Mouse (Mus musculus) forebrain, embryonic 10.5 days (tissue): ENCODE results near the gene Shank1. TPM values are rescaled to one million over a fixed set of nuclear protein-coding genes. Genes with fewer than 3 reads are reported as not detected.

Experiments used
- DNase-seq: peaks from one replicate; pipeline ENCODE4 v3.0.0-alpha.2; 2017; ENCODE audit warnings: low spot score; ENCODE audit errors: extremely low spot score
- H3K27ac ChIP-seq: fragments of 300-500 bp; sonication (generic); 2 replicates; pipeline ENCODE4 v1.5.1; 2016; ENCODE audit warnings: mild to moderate bottlenecking
- H3K27me3 ChIP-seq: fragments of 300-500 bp; sonication (generic); 2 replicates; pipeline ENCODE4 v1.6.1; 2016; ENCODE audit warnings: mild to moderate bottlenecking; ENCODE audit not compliant: poor library complexity, severe bottlenecking
- H3K36me3 ChIP-seq: fragments of 300-500 bp; sonication (generic); replicated peaks from 2 replicates; pipeline ENCODE4 v1.6.1; 2016; ENCODE audit warnings: mild to moderate bottlenecking, moderate library complexity
- H3K4me1 ChIP-seq: fragments of 300-500 bp; sonication (generic); 2 replicates; pipeline ENCODE4 v1.6.1; 2016
- H3K4me3 ChIP-seq: fragments of 300-500 bp; sonication (generic); 2 replicates; pipeline ENCODE4 v1.5.1; 2016; ENCODE audit warnings: mild to moderate bottlenecking, moderate library complexity
- H3K9me3 ChIP-seq: fragments of 300-500 bp; sonication (generic); 2 replicates; pipeline ENCODE4 v1.6.1; 2016; ENCODE audit warnings: mild to moderate bottlenecking, moderate library complexity
- WGBS: fragments of 180-500 bp; shearing (Covaris S2); methylation state at CpG from one replicate; pipeline ENCODE4 v1.1.7; 2016; 5-methylcytosine and 5-hydroxymethylcytosine counted together
- polyA plus RNA-seq: library from polyadenylated mRNA; unstranded; fragments of >200 nt; fragmentation: Nextera tagmentation; extraction: Ambion mirVana; gene quantifications from 2 replicates; pipeline ENCODE4 v1.2.1, GENCODE M21; 2016

Shank1 gene
- polyA plus RNA-seq, 1 experiment from 2014 or later: 1.4 TPM

GRCm38 (mm10) chr7:44373889-44374652 is 64.0 kb downstream of the Shank1 start:
- H3K27ac ChIP-seq: peak overlapping the region; percentile 92
- no peaks in the 10 kb centered on the region for H3K9me3 ChIP-seq
- H3K27me3 ChIP-seq: no peaks in the 10 kb centered on the region
- H3K4me3 ChIP-seq: peak overlapping the region; percentile 74
- under 1% methylated on average over 19 of the region's 19 CpGs for WGBS
- peaks cover 30% of the 10 kb centered on the region for H3K4me1 ChIP-seq
- peak; percentile 75 for DNase-seq
- no peaks in the 10 kb centered on the region for H3K36me3 ChIP-seq

DNA sequence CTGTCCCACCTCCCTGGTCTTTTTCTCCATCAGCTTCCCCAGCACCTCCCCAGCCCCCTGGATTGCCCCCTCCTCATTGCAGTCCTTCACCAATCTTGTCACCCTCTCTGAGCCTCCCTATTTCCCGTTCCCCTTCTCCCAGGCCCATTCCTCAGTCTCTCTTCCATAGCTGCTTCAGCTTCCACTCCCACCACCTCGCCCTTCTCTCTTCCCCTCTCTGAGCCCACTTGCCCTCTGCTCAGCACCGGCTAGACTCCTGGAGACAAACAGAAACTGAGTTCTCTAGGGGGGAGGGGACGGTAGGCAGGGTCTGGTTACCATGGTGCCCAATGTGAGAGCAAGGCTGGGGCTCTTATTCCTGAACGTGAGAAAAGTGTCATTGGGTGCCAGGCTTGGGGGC is 64.7 kb downstream of the Shank1 start:
- H3K27ac ChIP-seq: peak overlapping the region; percentile 92
- peak overlapping the region; percentile 74 for H3K4me3 ChIP-seq
- H3K36me3 ChIP-seq: no peaks in the 10 kb centered on the region
- H3K27me3 ChIP-seq: no peaks in the 10 kb centered on the region
- peaks cover 30% of the 10 kb centered on the region for H3K4me1 ChIP-seq
- 2% methylated on average over 5 of the region's 5 CpGs for WGBS
- no peak for DNase-seq
- no peaks in the 10 kb centered on the region for H3K9me3 ChIP-seq

- 2% methylated on average over 10 of the region's 10 CpGs for WGBS
- peak; percentile 60 for DNase-seq
- Histone ChIP-seq H3K4me1 (peaks cover 30% of the 10 kb centered on the region), H3K4me3 (peak overlapping the region; percentile 74), H3K9me3 (no peaks in the 10 kb centered on the region), H3K36me3 (no peaks in the 10 kb centered on the region), H3K27me3 (no peaks in the 10 kb centered on the region), H3K27ac (peak overlapping the region; percentile 92)
Observed at GRCm38 (mm10) chr7:44375207-44375606, 65.2 kb downstream of the Shank1 start.

GRCm38 (mm10) chr7:44375793-44376192 is 65.7 kb downstream of the Shank1 start:
- no peak overlapping the region; the same call in 1 of the 2 replicates for H3K4me3 ChIP-seq
- no peaks in the 10 kb centered on the region for H3K9me3 ChIP-seq
- WGBS: 58% methylated on average over 3 of the region's 3 CpGs
- no peaks in the 10 kb centered on the region for H3K36me3 ChIP-seq
- H3K27ac ChIP-seq: 0 out of 2 replicates have a peak overlapping the region, but pooled peaks have one; percentile 35
- H3K4me1 ChIP-seq: peaks cover 30% of the 10 kb centered on the region
- no peak for DNase-seq
- no peaks in the 10 kb centered on the region for H3K27me3 ChIP-seq

DNA sequence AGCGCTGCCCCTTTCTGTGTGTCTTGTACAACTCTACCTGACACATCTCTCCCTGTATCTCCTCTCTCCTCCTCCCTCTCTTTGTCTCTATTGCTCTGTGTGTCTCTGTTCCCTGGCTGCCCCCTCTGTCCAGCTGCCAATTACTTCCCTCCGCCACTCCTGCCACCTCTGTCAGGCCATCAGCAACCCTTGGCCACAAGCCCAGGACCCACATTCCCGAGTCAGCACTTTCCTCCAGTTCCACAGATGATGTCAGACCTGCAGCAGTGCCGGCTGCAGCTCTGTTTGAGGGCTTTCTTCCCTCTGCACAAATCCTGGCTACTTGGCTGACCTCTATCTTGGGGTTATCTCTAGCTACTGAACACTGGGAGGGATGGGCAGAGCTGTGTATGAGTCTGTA is 68.2 kb downstream of the Shank1 start:
- H3K4me3 ChIP-seq: no peak overlapping the region
- no peaks in the 10 kb centered on the region for H3K9me3 ChIP-seq
- peaks cover 27% of the 10 kb centered on the region for H3K4me1 ChIP-seq
- no peak for DNase-seq
- 69% methylated on average over 4 of the region's 4 CpGs for whole genome bisulfite sequencing
- H3K27ac ChIP-seq: no peak overlapping the region
- H3K27me3 ChIP-seq: peaks cover 3% of the 10 kb centered on the region
- H3K36me3 ChIP-seq: no peaks in the 10 kb centered on the region

- WGBS: 86% methylated on average over 12 of the region's 12 CpGs
- no peak for DNase-seq
Observed at GRCm38 (mm10) chr7:44382541-44382940, 72.5 kb downstream of the Shank1 start.

DNA sequence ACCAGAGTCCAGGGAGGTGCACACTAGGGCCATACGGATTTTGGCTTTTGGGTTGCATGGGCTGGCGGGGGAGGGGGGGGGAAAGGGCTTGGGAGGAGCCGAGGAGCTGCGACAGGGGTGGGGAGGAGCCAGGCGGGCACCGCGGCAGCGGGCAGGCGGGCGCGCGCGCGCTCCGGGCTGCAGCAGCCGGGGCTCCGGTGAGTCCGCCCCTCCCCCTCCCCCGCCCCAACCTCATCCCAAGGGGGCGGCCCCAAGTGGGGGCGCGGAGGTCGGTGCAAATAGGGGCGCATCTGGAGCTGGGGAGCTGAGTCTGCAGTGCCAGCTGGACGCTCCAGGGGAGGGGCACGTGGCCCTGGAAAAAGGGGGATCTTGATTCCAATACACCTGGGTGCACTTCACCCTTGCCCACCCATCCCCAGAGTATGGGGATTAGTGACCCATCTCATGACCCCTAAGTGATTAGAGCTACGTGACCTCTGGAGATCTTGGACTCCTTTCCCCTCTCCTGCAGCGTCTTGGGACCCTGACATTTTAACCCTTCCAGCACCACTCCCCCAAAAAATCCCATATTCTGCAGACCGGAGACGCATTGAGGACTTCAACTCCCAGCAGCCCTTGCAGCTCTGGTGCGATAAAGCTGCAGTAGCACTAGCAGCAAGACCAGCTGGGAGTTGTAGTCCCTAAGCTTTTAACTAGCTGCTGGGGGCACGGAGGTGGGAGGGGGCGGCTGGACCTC is 74.1 kb downstream of the Shank1 start, which contains the start of gene Syt3:
Gene Syt3, plus strand, starts transcription at position 123 of the 736 bp plus-strand sequence.
- Histone ChIP-seq H3K4me1 (peaks cover 24% of the 10 kb centered on the region), H3K36me3 (no peaks in the 10 kb centered on the region), H3K4me3 (peak within 1 kb of the TSS; percentile 66), H3K9me3 (no peaks in the 10 kb centered on the region), H3K27me3 (peaks cover 30% of the 10 kb centered on the region), H3K27ac (peak within 1 kb of the TSS; percentile 82)
- peak; percentile 76 for DNase-seq
- under 1% methylated on average over 33 of the region's 33 CpGs for WGBS

More at GRCm38 (mm10) chr7:44382541-44382940, 72.5 kb downstream of the Shank1 start:
- Histone ChIP-seq H3K27ac (no peak overlapping the region), H3K27me3 (peaks cover 30% of the 10 kb centered on the region), H3K4me1 (peaks cover 24% of the 10 kb centered on the region), H3K9me3 (no peaks in the 10 kb centered on the region), H3K36me3 (no peaks in the 10 kb centered on the region), H3K4me3 (no peak overlapping the region)

- H3K27me3 ChIP-seq: peaks cover 30% of the 10 kb centered on the region
- peaks cover 24% of the 10 kb centered on the region for H3K4me1 ChIP-seq
- WGBS: under 1% methylated on average over 17 of the region's 17 CpGs
- H3K9me3 ChIP-seq: no peaks in the 10 kb centered on the region
- DNase-seq: no peak
- peak overlapping the region; percentile 66 for H3K4me3 ChIP-seq
- no peaks in the 10 kb centered on the region for H3K36me3 ChIP-seq
- H3K27ac ChIP-seq: peak overlapping the region; percentile 82
Observed at GRCm38 (mm10) chr7:44384716-44385059, 74.6 kb downstream of the Shank1 start.

DNA sequence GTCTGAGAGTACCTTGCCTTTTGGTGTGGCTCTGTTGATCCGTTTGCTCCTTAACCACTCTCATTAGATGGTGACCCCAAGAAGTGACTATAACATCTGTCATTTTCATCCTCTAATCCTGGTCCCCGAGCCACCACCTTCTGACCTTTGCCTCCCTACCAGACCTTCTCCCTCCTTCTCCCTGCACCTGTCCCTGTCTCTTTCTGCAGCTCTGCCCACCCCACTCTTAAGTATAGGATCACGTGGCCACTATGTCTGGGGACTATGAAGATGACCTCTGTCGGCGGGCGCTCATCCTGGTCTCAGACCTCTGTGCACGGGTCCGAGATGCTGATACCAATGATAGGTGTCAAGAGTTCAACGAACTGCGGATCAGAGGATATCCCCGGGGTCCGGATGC is 75.7 kb downstream of the Shank1 start, which contains the start of gene 1700008O03Rik:
Gene 1700008O03Rik, minus strand, starts transcription at position 101 of the 400 bp plus-strand sequence.
- Histone ChIP-seq H3K9me3 (no peaks in the 10 kb centered on the region), H3K36me3 (no peaks in the 10 kb centered on the region), H3K4me3 (peak within 1 kb of the TSS; percentile 66), H3K4me1 (peaks cover 24% of the 10 kb centered on the region), H3K27ac (peak within 1 kb of the TSS; percentile 82), H3K27me3 (peaks cover 30% of the 10 kb centered on the region)
- DNase-seq: no peak
- WGBS: 83% methylated on average over 12 of the region's 12 CpGs

- 89% methylated on average over 4 of the region's 4 CpGs for WGBS
- DNase-seq: no peak
- Histone ChIP-seq H3K27me3 (no peaks in the 10 kb centered on the region; the same call in 1 of the 2 replicates), H3K36me3 (no peaks in the 10 kb centered on the region), H3K4me3 (no peak overlapping the region), H3K27ac (no peak overlapping the region), H3K9me3 (no peaks in the 10 kb centered on the region), H3K4me1 (no peaks in the 10 kb centered on the region)
Observed at GRCm38 (mm10) chr7:44391831-44392230, 81.8 kb downstream of the Shank1 start.

GRCm38 (mm10) chr7:44392341-44392740 is 82.3 kb downstream of the Shank1 start:
- H3K36me3 ChIP-seq: no peaks in the 10 kb centered on the region
- 87% methylated on average over 14 of the region's 14 CpGs for WGBS
- no peaks in the 10 kb centered on the region for H3K9me3 ChIP-seq
- H3K4me1 ChIP-seq: no peaks in the 10 kb centered on the region
- DNase-seq: no peak
- no peaks in the 10 kb centered on the region; the same call in 1 of the 2 replicates for H3K27me3 ChIP-seq
- no peak overlapping the region for H3K4me3 ChIP-seq
- 0 out of 2 replicates have a peak overlapping the region, but pooled peaks have one; percentile 5 for H3K27ac ChIP-seq

DNA sequence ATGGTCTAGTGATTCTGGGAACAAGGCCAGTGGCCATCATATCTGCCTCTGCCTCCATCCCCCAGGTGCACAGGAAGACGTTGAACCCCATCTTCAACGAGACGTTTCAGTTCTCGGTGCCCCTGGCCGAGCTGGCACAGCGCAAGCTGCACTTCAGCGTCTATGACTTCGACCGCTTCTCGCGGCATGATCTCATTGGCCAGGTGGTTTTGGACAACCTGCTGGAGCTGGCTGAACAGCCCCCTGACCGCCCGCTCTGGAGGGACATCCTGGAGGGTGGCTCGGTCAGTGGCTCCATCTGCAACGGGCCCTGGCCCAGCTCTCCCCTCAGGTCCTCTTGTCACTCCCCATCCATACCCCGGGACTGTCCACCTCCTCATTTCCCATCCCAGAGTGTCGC is 83.2 kb downstream of the Shank1 start:
- WGBS: 91% methylated on average over 17 of the region's 17 CpGs
- DNase-seq: no peak
- no peak overlapping the region for H3K4me3 ChIP-seq
- no peaks in the 10 kb centered on the region for H3K9me3 ChIP-seq
- no peak overlapping the region for H3K27ac ChIP-seq
- H3K4me1 ChIP-seq: peaks cover under 1% of the 10 kb centered on the region; the same call in 1 of the 2 replicates
- H3K27me3 ChIP-seq: no peaks in the 10 kb centered on the region; the same call in 1 of the 2 replicates
- no peaks in the 10 kb centered on the region for H3K36me3 ChIP-seq

DNA sequence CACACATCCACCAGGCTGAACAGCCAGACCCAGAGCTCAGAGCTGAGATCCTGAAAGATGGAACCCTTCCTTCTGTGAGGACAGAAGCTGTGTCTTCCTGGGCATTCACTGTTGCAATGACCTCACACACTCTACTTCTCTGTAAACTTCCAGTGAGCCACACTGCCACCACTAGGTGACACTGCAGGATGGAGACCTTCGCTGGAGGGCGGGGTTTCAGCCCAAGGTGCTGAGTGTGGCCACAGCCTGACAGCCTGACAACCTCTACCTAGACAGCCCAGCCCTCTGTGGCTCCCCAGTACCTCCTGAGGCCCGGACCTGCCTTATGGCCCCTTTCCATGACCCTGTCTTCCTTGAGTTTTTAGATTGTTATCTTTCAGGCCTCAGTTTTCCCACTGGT is 88.5 kb downstream of the Shank1 start:
- 0 out of 2 replicates have a peak overlapping the region, but pooled peaks have one; percentile 56 for H3K27ac ChIP-seq
- H3K36me3 ChIP-seq: no peaks in the 10 kb centered on the region
- peaks cover 15% of the 10 kb centered on the region for H3K4me1 ChIP-seq
- H3K4me3 ChIP-seq: no peak overlapping the region
- H3K27me3 ChIP-seq: peaks cover 16% of the 10 kb centered on the region
- 10% methylated on average over 3 of the region's 3 CpGs for WGBS
- peak; percentile 59 for DNase-seq
- no peaks in the 10 kb centered on the region for H3K9me3 ChIP-seq
